Mouse (Mus musculus): Measurements from ENCODE around the gene Lrrc66. TPM values are rescaled to one million over a fixed set of nuclear protein-coding genes. Genes with fewer than 3 reads are reported as not detected.

Lrrc66 gene
- polyA plus RNA-seq, 1 experiment from 2014 or later = not detected

DNA sequence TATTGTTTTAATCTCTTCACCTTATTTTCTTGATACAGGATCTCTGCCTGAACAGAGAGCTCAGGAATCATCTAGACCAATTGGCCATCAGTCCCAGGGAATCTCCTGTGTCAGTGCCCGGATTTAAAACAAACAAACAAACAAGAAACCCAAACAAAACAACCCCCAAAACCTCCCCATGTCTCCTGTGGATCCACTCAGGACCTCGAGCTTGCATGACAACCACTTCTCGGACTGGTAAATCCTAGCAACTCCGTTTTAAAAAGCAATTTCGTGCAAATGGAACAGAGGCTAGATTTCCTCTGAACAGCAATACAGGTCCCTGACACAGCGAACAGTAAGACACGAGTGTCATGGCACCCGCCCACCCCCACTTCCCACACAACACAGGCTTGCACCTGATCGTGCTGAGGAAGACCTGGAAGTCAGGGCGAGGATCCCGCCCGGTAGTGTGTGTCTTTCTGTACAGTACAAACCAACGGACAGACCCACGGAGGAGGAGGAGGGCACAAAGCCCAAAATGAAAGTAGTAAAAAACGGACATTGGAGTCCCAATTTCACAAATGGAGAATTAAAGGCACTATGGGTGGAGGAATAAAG is 18.1 kb upstream of the Lrrc66 start:
- 1% methylated on average over 15 of the region's 15 CpGs for WGBS
- Histone ChIP-seq H3K9me3 (replicated peaks; ENCODE audit: control insufficient read depth, low read length) (no peaks in the 10 kb centered on the region), H3K4me3 (ENCODE audit: low read depth, low read length) (peak overlapping the region; percentile 41), H3K27ac (ENCODE audit: low read depth, low read length) (no peak overlapping the region), H3K36me3 (ENCODE audit: control insufficient read depth, insufficient read depth, low read length) (no peaks in the 10 kb centered on the region), H3K27me3 (replicated peaks; ENCODE audit: control insufficient read depth, insufficient read depth, low read length) (peaks cover 48% of the 10 kb centered on the region), H3K9ac (ENCODE audit: low read length) (peak overlapping the region; percentile 47; the same call in 1 of the 2 replicates), H3K4me2 (ENCODE audit: low read length) (peak overlapping the region; percentile 91), H3K4me1 (ENCODE audit: control insufficient read depth, insufficient read depth, low read length) (peaks cover 22% of the 10 kb centered on the region)
- no peak for ATAC-seq
- no peak for DNase-seq (ENCODE audit: low spot score)

DNA sequence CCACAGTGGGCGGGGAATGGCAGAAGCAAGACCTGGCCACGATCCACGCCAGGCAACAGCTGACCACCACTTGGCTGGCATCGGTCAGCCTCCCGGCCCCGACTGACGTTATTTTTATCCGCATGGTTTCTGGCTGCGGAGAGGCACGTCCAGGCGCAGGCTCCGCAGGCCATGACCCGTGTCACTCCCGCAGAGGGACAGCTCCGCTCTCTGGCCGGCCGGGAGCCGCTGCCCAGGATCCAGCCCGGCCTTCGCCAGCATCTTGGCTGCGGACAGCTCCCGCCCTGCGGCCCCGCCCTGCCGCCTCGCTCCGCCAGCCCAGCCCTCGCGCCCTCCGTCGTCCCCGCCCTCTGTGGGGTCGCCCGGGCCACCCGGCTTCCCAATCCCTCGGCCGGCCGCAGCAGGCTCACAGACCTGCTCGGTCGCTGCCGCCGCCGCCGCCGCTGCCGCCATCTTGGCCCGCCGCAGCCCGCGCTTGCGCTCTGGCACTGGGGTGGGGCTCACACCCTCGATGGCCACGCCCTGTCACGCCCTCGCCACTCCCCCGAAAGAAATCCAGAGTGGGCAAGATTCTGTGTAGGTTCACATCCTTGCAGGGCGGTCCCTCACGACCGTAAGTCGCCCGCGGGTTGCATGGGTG is 15.1 kb upstream of the Lrrc66 start, which contains the start of gene Sgcb:
Gene Sgcb, minus strand, starts transcription at position 530 of the 640 bp plus-strand sequence.
- H3K9ac ChIP-seq (ENCODE audit: low read length) = peak within 1 kb of the TSS; percentile 93
- H3K36me3 ChIP-seq (ENCODE audit: control insufficient read depth, insufficient read depth, low read length) = 0 out of 2 replicates have a peak, but pooled peaks cover 6% of the 10 kb centered on the region
- H3K27ac ChIP-seq (ENCODE audit: low read depth, low read length) = peak within 1 kb of the TSS; percentile 44; the same call in 1 of the 2 replicates
- peaks cover 38% of the 10 kb centered on the region for H3K27me3 ChIP-seq (replicated peaks; ENCODE audit: control insufficient read depth, insufficient read depth, low read length)
- no peaks in the 10 kb centered on the region for H3K9me3 ChIP-seq (replicated peaks; ENCODE audit: control insufficient read depth, low read length)
- H3K4me3 ChIP-seq (ENCODE audit: low read depth, low read length) = peak within 1 kb of the TSS; percentile 87
- ATAC-seq (peak; percentile 93), DNase-seq (ENCODE audit: low spot score) (peak; percentile 87)
- peak within 1 kb of the TSS; percentile 77 for H3K4me2 ChIP-seq (ENCODE audit: low read length)
- H3K4me1 ChIP-seq (ENCODE audit: control insufficient read depth, insufficient read depth, low read length) = peaks cover 22% of the 10 kb centered on the region
- under 1% methylated on average over 56 of the region's 62 CpGs for WGBS

GRCm38 (mm10) chr5:73642091-73642490 is 9.8 kb upstream of the Lrrc66 start:
- no peaks in the 10 kb centered on the region for H3K9me3 ChIP-seq (replicated peaks; ENCODE audit: control insufficient read depth, low read length)
- H3K4me2 ChIP-seq (ENCODE audit: low read length) = no peak overlapping the region
- peaks cover 6% of the 10 kb centered on the region for H3K4me1 ChIP-seq (ENCODE audit: control insufficient read depth, insufficient read depth, low read length)
- no peaks in the 10 kb centered on the region for H3K27me3 ChIP-seq (replicated peaks; ENCODE audit: control insufficient read depth, insufficient read depth, low read length)
- no peak overlapping the region for H3K9ac ChIP-seq (ENCODE audit: low read length)
- DNase-seq (ENCODE audit: low spot score) (peak; percentile 48), ATAC-seq (no peak)
- WGBS = 82% methylated on average over 4 of the region's 4 CpGs
- no peak overlapping the region for H3K27ac ChIP-seq (ENCODE audit: low read depth, low read length)
- H3K4me3 ChIP-seq (ENCODE audit: low read depth, low read length) = no peak overlapping the region
- H3K36me3 ChIP-seq (ENCODE audit: control insufficient read depth, insufficient read depth, low read length) = peaks cover 27% of the 10 kb centered on the region

- H3K4me1 ChIP-seq (ENCODE audit: control insufficient read depth, insufficient read depth, low read length) = no peaks in the 10 kb centered on the region
- no peak for ATAC-seq
- H3K27ac ChIP-seq (ENCODE audit: low read depth, low read length) = no peak overlapping the region
- H3K9me3 ChIP-seq (replicated peaks; ENCODE audit: control insufficient read depth, low read length) = no peaks in the 10 kb centered on the region
- H3K4me2 ChIP-seq (ENCODE audit: low read length) = no peak overlapping the region
- H3K9ac ChIP-seq (ENCODE audit: low read length) = no peak overlapping the region
- 96% methylated on average over 3 of the region's 3 CpGs for WGBS
- H3K36me3 ChIP-seq (ENCODE audit: control insufficient read depth, insufficient read depth, low read length) = peaks cover 33% of the 10 kb centered on the region
- no peaks in the 10 kb centered on the region for H3K27me3 ChIP-seq (replicated peaks; ENCODE audit: control insufficient read depth, insufficient read depth, low read length)
- no peak overlapping the region for H3K4me3 ChIP-seq (ENCODE audit: low read depth, low read length)
- no peak for DNase-seq (ENCODE audit: low spot score)
Measured at GRCm38 (mm10) chr5:73641058-73641457, 8.7 kb upstream of the Lrrc66 start.

GRCm38 (mm10) chr5:73637337-73638107 is 5.2 kb upstream of the Lrrc66 start:
- H3K27me3 ChIP-seq (replicated peaks; ENCODE audit: control insufficient read depth, insufficient read depth, low read length) = no peaks in the 10 kb centered on the region
- no peak overlapping the region for H3K27ac ChIP-seq (ENCODE audit: low read depth, low read length)
- no peaks in the 10 kb centered on the region for H3K9me3 ChIP-seq (replicated peaks; ENCODE audit: control insufficient read depth, low read length)
- WGBS = 41% methylated on average over 8 of the region's 8 CpGs
- H3K4me2 ChIP-seq (ENCODE audit: low read length) = no peak overlapping the region
- no peaks in the 10 kb centered on the region for H3K4me1 ChIP-seq (ENCODE audit: control insufficient read depth, insufficient read depth, low read length)
- DNase-seq (ENCODE audit: low spot score) (peak; percentile 93), ATAC-seq (peak; percentile 80)
- H3K36me3 ChIP-seq (ENCODE audit: control insufficient read depth, insufficient read depth, low read length) = peaks cover 45% of the 10 kb centered on the region
- H3K9ac ChIP-seq (ENCODE audit: low read length) = no peak overlapping the region
- H3K4me3 ChIP-seq (ENCODE audit: low read depth, low read length) = no peak overlapping the region

DNA sequence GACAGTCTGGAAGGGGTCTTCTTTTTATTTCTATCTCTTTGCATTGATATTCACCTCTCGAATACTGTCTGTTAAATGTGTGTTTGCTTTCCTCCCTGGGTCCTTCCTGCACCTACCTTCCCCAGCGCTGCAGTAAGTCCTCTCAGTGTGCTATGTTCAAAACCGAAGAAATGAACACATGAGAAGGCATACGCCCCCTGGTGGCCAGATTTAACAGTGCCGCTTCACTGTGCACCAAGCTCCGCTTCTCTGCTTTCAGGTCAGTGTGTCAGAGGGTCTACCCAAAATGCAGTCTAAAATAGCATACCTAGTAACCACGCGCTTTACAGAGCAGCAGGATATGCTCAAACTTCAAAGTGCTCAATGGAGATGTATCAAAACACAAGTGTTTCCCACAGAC is 815 bp upstream of the Lrrc66 start:
- ATAC-seq (peak; percentile 30; the same call in 1 of the 2 replicates), DNase-seq (ENCODE audit: low spot score) (peak; percentile 79)
- no peak overlapping the region for H3K27ac ChIP-seq (ENCODE audit: low read depth, low read length)
- no peaks in the 10 kb centered on the region for H3K4me1 ChIP-seq (ENCODE audit: control insufficient read depth, insufficient read depth, low read length)
- H3K9ac ChIP-seq (ENCODE audit: low read length) = no peak overlapping the region
- no peak overlapping the region for H3K4me3 ChIP-seq (ENCODE audit: low read depth, low read length)
- no peaks in the 10 kb centered on the region for H3K9me3 ChIP-seq (replicated peaks; ENCODE audit: control insufficient read depth, low read length)
- no peak overlapping the region for H3K4me2 ChIP-seq (ENCODE audit: low read length)
- H3K36me3 ChIP-seq (ENCODE audit: control insufficient read depth, insufficient read depth, low read length) = peaks cover 24% of the 10 kb centered on the region
- 59% methylated on average over 8 of the region's 8 CpGs for WGBS
- no peaks in the 10 kb centered on the region for H3K27me3 ChIP-seq (replicated peaks; ENCODE audit: control insufficient read depth, insufficient read depth, low read length)

- DNase-seq (ENCODE audit: low spot score) = no peak
- no peaks in the 10 kb centered on the region for H3K9me3 ChIP-seq (replicated peaks; ENCODE audit: control insufficient read depth, low read length)
- H3K27me3 ChIP-seq (replicated peaks; ENCODE audit: control insufficient read depth, insufficient read depth, low read length) = no peaks in the 10 kb centered on the region
- 27% methylated on average over 10 of the region's 10 CpGs for WGBS
- H3K4me2 ChIP-seq (ENCODE audit: low read length) = no peak overlapping the region
- no peaks in the 10 kb centered on the region for H3K4me1 ChIP-seq (ENCODE audit: control insufficient read depth, insufficient read depth, low read length)
- no peak overlapping the region for H3K27ac ChIP-seq (ENCODE audit: low read depth, low read length)
- H3K36me3 ChIP-seq (ENCODE audit: control insufficient read depth, insufficient read depth, low read length) = peaks cover 18% of the 10 kb centered on the region
- ATAC-seq = no peak
- H3K9ac ChIP-seq (ENCODE audit: low read length) = no peak overlapping the region
- H3K4me3 ChIP-seq (ENCODE audit: low read depth, low read length) = no peak overlapping the region
Measured at GRCm38 (mm10) chr5:73631001-73631558, 1.2 kb downstream of the Lrrc66 start.

DNA sequence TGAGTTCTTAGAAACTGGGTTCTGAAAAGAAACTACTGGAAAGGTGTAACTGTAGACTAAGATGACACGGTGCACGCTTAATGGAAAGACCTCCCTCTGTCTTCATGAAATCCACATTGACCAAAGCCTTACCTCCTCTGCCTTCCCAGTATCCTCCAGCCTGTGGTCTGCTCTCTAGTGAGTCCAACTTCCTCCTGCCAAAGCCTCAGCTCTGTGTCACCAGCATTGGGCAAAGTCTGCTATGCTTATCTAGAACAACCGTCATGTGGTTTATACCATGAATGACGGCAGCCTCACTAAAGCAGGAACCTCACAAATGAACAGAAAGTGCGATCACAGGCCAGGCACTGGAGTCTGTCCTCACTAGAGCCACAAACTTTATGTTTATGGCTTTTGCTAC is 2.2 kb downstream of the Lrrc66 start:
- WGBS = 85% methylated on average over 5 of the region's 5 CpGs
- H3K4me2 ChIP-seq (ENCODE audit: low read length) = no peak overlapping the region
- H3K9me3 ChIP-seq (replicated peaks; ENCODE audit: control insufficient read depth, low read length) = no peaks in the 10 kb centered on the region
- ATAC-seq (no peak), DNase-seq (ENCODE audit: low spot score) (no peak)
- H3K36me3 ChIP-seq (ENCODE audit: control insufficient read depth, insufficient read depth, low read length) = peaks cover 12% of the 10 kb centered on the region
- H3K9ac ChIP-seq (ENCODE audit: low read length) = no peak overlapping the region
- no peaks in the 10 kb centered on the region for H3K4me1 ChIP-seq (ENCODE audit: control insufficient read depth, insufficient read depth, low read length)
- no peak overlapping the region for H3K27ac ChIP-seq (ENCODE audit: low read depth, low read length)
- H3K4me3 ChIP-seq (ENCODE audit: low read depth, low read length) = no peak overlapping the region
- H3K27me3 ChIP-seq (replicated peaks; ENCODE audit: control insufficient read depth, insufficient read depth, low read length) = no peaks in the 10 kb centered on the region
